Mouse (Mus musculus) G1E (cell line): ENCODE data around the gene Ackr1. TPM values are rescaled to one million over a fixed set of nuclear protein-coding genes. Genes with fewer than 3 reads are reported as not detected.
"Not testable (repeated sequence)": the region's sequence is repeated elsewhere in the genome, so short reads cannot be mapped to it uniquely, and the experiment has no call there.

Experiments used
- ATAC-seq: 2 replicates; pipeline ENCODE4 v1.8.0; 2016; ENCODE audit warnings: mild to moderate bottlenecking; ENCODE audit not compliant: insufficient number of reproducible peaks, poor library complexity, low FRiP score, severe bottlenecking; ENCODE audit errors: extremely low read depth
- DNase-seq: peaks from one replicate; pipeline ENCODE4 v3.0.0; 2012; ENCODE audit warnings: low spot score
- H3K27me3 ChIP-seq: 2 replicates; pipeline ENCODE4 v1.6.1; 2012; ENCODE audit warnings: mild to moderate bottlenecking, low read length, inconsistent platforms; ENCODE audit not compliant: insufficient read depth
- H3K36me3 ChIP-seq: replicated peaks from 2 replicates; pipeline ENCODE3; 2012; ENCODE audit warnings: mild to moderate bottlenecking, inconsistent platforms
- H3K4me1 ChIP-seq: 2 replicates; pipeline ENCODE4 v1.6.1; 2012; ENCODE audit warnings: low read depth, low read length, inconsistent platforms, mixed read lengths; ENCODE audit not compliant: insufficient read depth
- H3K4me3 ChIP-seq: 2 replicates; pipeline ENCODE4 v1.5.1; 2012; ENCODE audit warnings: low read depth, mild to moderate bottlenecking, inconsistent platforms, low read length, moderate library complexity, mixed read lengths
- H3K9me3 ChIP-seq: replicated peaks from 2 replicates; pipeline ENCODE4 v1.6.1; 2012; ENCODE audit warnings: inconsistent platforms
- CTCF ChIP-seq: IDR thresholded peaks from 2 replicates; pipeline ENCODE4 v1.5.1; 2012; ENCODE audit warnings: low read depth, low read length, inconsistent platforms, mixed read lengths
- GATA1 ChIP-seq: IDR thresholded peaks from 2 replicates; pipeline ENCODE4 v1.6.1; 2012; ENCODE audit warnings: borderline replicate concordance, low read length, inconsistent platforms, mixed read lengths
- GATA2 ChIP-seq: IDR thresholded peaks from 2 replicates; pipeline ENCODE4 v1.6.1; 2012; ENCODE audit warnings: low read depth, low read length, inconsistent platforms, borderline replicate concordance
- POLR2AphosphoS5 ChIP-seq: IDR thresholded peaks from 2 replicates; pipeline ENCODE4 v1.6.1; 2012; ENCODE audit warnings: low read depth, low read length, inconsistent platforms; ENCODE audit not compliant: insufficient replicate concordance
- TAL1 ChIP-seq: conservative IDR thresholded peaks from 2 replicates; pipeline ENCODE4 v1.6.1; 2012; ENCODE audit warnings: low read depth, low read length, inconsistent platforms, mixed read lengths
- polyA plus RNA-seq: library from polyadenylated mRNA; stranded (reverse); fragments of >175 nt; gene quantifications from 2 replicates; pipeline ENCODE4 v1.2.3, GENCODE M21; 2012
- total RNA-seq, 2 experiments: library from RNA; stranded (forward) in 1 of 2; stranded (reverse) in 1 of 2; fragments of 200-1000 nt in 1 of 2; fragments of >200 nt in 1 of 2; fragmentation: Nextera tagmentation in 1 of 2; gene quantifications; 2 replicates each; pipeline ENCODE4 v1.2.3; 2014 to 2017

Gene Ackr1
- total and polyA plus RNA-seq, 3 experiments, result not detected

DNA sequence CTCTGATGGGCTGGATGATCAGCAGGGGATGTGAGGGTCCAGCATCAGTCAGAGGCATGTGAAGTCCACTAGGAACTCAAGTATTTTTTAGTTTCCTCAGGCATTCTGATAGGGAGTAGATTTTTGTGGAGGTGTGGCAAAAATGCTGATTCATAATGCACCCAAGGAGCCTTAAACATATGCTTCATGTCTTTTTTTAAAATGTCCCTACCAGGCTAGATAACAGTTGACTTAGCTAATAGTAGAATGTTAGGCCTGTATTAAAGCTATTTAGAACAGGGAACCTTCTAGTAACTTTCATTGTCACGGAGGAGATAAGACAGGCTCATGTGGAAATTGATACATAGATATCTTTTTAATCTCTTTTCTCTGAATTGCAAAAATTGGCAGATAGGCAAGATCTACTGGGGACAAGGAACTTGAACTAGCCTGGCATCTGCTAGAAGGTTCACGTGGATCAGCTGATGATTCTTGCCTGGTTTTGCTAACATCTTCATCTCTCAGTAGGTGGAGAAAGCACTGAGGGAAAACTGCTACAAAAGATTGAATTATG is 15.5 kb downstream of the Ackr1 start:
- Histone ChIP-seq H3K4me1 (peaks cover 14% of the 10 kb centered on the region), H3K4me3 (no peak overlapping the region), H3K9me3 (0 out of 2 replicates have a peak, but pooled peaks cover 2% of the 10 kb centered on the region), H3K36me3 (no peaks in the 10 kb centered on the region), H3K27me3 (no peaks in the 10 kb centered on the region)
- ATAC-seq, result peak; percentile 64
- no peak for DNase-seq
- TF ChIP-seq GATA2 (no peak), CTCF (no peak), GATA1 (no peak), POLR2AphosphoS5 (no peak), TAL1 (no peak)

DNA sequence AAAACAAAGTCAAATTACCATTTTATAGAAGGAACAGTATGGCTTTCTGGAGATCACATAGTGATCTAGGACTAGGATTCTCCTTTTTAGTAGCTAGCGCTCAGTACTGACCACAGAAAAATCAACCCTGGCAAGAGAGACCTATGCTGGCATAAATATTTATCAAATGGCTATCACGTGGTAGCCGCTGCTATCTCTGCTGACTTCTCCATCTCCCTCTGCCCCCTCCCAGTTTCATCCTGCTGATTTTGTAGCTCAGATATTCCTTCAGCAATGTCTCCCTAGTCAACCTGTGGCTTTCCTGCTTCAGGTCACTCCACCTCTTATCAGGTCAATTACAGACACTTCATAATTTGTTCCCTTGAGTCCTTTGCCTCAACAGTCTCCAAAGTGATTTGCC is 17.8 kb downstream of the Ackr1 start:
- no peak for ATAC-seq
- DNase-seq, result no peak
- H3K4me1 ChIP-seq, result peaks cover 4% of the 10 kb centered on the region
- H3K36me3 ChIP-seq, result no peaks in the 10 kb centered on the region
- H3K4me3 ChIP-seq, result no peak overlapping the region
- H3K9me3 ChIP-seq, result 0 out of 2 replicates have a peak, but pooled peaks cover 2% of the 10 kb centered on the region
- no peaks in the 10 kb centered on the region for H3K27me3 ChIP-seq
- no peak for TF ChIP-seq TAL1
- no peak for TF ChIP-seq CTCF
- TF ChIP-seq POLR2AphosphoS5, result no peak
- no peak for TF ChIP-seq GATA2
- TF ChIP-seq GATA1, result no peak

DNA sequence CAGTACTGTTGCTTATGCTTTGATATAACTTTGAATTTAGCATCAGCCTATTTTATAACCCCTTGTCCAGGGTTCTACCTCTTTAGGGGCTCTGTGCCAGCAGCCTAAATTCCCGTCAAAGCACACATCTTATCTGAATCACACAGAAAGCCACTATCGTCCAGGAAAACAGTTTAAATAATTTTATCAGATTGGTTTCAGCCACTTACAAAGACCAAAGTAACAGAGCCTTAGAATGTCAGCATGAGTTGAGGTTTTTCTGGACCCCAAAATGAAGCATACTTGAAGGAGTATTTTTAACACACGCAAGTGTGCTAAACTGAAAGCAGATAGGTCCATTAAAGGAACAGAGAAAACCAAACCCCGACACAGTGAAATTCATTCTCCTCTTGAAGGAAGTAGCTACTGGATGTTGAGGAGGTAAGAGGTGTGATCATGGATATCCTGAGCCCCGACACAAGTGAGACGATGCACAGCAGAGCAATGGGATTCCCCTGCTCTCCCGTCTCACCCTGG is 20.0 kb downstream of the Ackr1 start:
- 0 out of 2 replicates have a peak, but pooled peaks have one; percentile 12 for ATAC-seq
- not testable (repeated sequence) for H3K4me3 ChIP-seq, H3K27me3 ChIP-seq, H3K4me1 ChIP-seq, H3K36me3 ChIP-seq, DNase-seq, H3K9me3 ChIP-seq

DNA sequence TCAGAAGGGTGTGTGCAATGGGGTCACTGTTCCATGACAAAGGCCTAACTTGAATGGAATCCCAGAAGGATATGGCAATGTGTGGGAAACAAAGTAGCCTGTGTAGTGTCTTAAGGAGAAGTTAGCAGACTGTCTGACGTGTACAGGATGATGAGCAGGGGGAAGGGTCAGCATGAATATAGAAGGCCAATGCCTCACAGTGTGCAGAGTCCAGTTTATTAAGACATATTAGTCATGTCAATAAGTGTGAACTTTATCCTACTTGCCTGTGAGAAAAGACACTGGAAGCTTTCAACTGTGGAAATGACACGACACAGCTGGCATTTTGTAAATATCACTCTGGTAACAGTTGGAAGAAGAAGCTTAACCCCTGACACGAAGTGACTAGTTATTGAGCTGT is 30.8 kb downstream of the Ackr1 start:
- not testable (repeated sequence) for ATAC-seq, H3K4me3 ChIP-seq, DNase-seq, H3K9me3 ChIP-seq, H3K36me3 ChIP-seq, H3K4me1 ChIP-seq, H3K27me3 ChIP-seq

Other genes starting within 250 kb of the Ackr1 start
- not detected in 2 replicates for gene Olfr1408, start 196.4 kb downstream of the Ackr1 start, total RNA-seq (2014; fragmentation: Nextera tagmentation)
- gene Olfr1408, start 196.4 kb downstream of the Ackr1 start, total RNA-seq (2017), result 0.55 TPM in 1 of 2 replicates, not detected in the other
- gene Olfr1408, start 196.4 kb downstream of the Ackr1 start, polyA plus RNA-seq, result not detected in 2 replicates
- gene Olfr1406, start 143.1 kb downstream of the Ackr1 start, total RNA-seq (2014; fragmentation: Nextera tagmentation), result not detected in 2 replicates
- 0.06 TPM in 1 of 2 replicates, not detected in the other for gene Olfr1406, start 143.1 kb downstream of the Ackr1 start, total RNA-seq (2017)
- gene Olfr1406, start 143.1 kb downstream of the Ackr1 start, polyA plus RNA-seq, result not detected in 2 replicates
- not detected in 2 replicates for gene Olfr218, start 135.9 kb downstream of the Ackr1 start, total RNA-seq (2014; fragmentation: Nextera tagmentation)
- gene Olfr218, start 135.9 kb downstream of the Ackr1 start, total RNA-seq (2017), result 0.11 and 0.12 TPM in 2 replicates
- gene Olfr218, start 135.9 kb downstream of the Ackr1 start, polyA plus RNA-seq, result not detected in 2 replicates
- not detected in 2 replicates for gene Olfr1404, start 121.4 kb downstream of the Ackr1 start, total RNA-seq (2014; fragmentation: Nextera tagmentation)
- 0.16 TPM in 1 of 2 replicates, not detected in the other for gene Olfr1404, start 121.4 kb downstream of the Ackr1 start, total RNA-seq (2017)
- not detected in 2 replicates for gene Olfr1404, start 121.4 kb downstream of the Ackr1 start, polyA plus RNA-seq
- gene Fcer1a, start 106.5 kb downstream of the Ackr1 start, total RNA-seq (2014; fragmentation: Nextera tagmentation), result not detected in 2 replicates
- 0.23 TPM in 1 of 2 replicates, not detected in the other for gene Fcer1a, start 106.5 kb downstream of the Ackr1 start, total RNA-seq (2017)
- not detected in 2 replicates for gene Fcer1a, start 106.5 kb downstream of the Ackr1 start, polyA plus RNA-seq
- not detected in 2 replicates for gene Olfr418, start 67.7 kb downstream of the Ackr1 start, total RNA-seq (2014; fragmentation: Nextera tagmentation)
- gene Olfr418, start 67.7 kb downstream of the Ackr1 start, total RNA-seq (2017), result 0.17 and 0.38 TPM in 2 replicates
- gene Olfr418, start 67.7 kb downstream of the Ackr1 start, polyA plus RNA-seq, result not detected in 2 replicates
- gene Mptx2, start 56.0 kb downstream of the Ackr1 start, total RNA-seq (2014; fragmentation: Nextera tagmentation), result not detected in 2 replicates
- not detected in 2 replicates for gene Mptx2, start 56.0 kb downstream of the Ackr1 start, total RNA-seq (2017)
- gene Mptx2, start 56.0 kb downstream of the Ackr1 start, polyA plus RNA-seq, result not detected in 2 replicates
- gene Aim2, start 17.1 kb upstream of the Ackr1 start, total RNA-seq (2014; fragmentation: Nextera tagmentation), result 8.1 TPM in 1 of 2 replicates, not detected in the other
- gene Aim2, start 17.1 kb upstream of the Ackr1 start, total RNA-seq (2017), result not detected in 2 replicates
- gene Aim2, start 17.1 kb upstream of the Ackr1 start, polyA plus RNA-seq, result not detected in 2 replicates
- gene Cadm3, start 33.9 kb upstream of the Ackr1 start, total RNA-seq (2014; fragmentation: Nextera tagmentation), result not detected in 2 replicates
- 0.44 TPM in 1 of 2 replicates, not detected in the other for gene Cadm3, start 33.9 kb upstream of the Ackr1 start, total RNA-seq (2017)
- gene Cadm3, start 33.9 kb upstream of the Ackr1 start, polyA plus RNA-seq, result not detected in 2 replicates
- gene Ifi206, start 157.3 kb upstream of the Ackr1 start, total RNA-seq (2014; fragmentation: Nextera tagmentation), result not detected in 2 replicates
- gene Ifi206, start 157.3 kb upstream of the Ackr1 start, total RNA-seq (2017), result 0.05 and 0.06 TPM in 2 replicates
- gene Ifi206, start 157.3 kb upstream of the Ackr1 start, polyA plus RNA-seq, result not detected in 2 replicates
- not detected in 2 replicates for gene Ifi214, start 202.2 kb upstream of the Ackr1 start, total RNA-seq (2014; fragmentation: Nextera tagmentation)
- gene Ifi214, start 202.2 kb upstream of the Ackr1 start, total RNA-seq (2017), result 0.06 and 0.16 TPM in 2 replicates
- not detected in 2 replicates for gene Ifi214, start 202.2 kb upstream of the Ackr1 start, polyA plus RNA-seq